Mouse (Mus musculus) forebrain, postnatal 0 days (tissue): ENCODE measurements around the gene Dab2ip. TPM values are rescaled to one million over a fixed set of nuclear protein-coding genes. Genes with fewer than 3 reads are reported as not detected.

Experiments used
- ATAC-seq: fragments of 200-750 bp; cut with Nextera tagmentation; 2 replicates; pipeline ENCODE4 v1.8.0; 2017; ENCODE audit warnings: mild to moderate bottlenecking, moderate library complexity
- DNase-seq: peaks from one replicate; pipeline ENCODE4 v3.0.0-alpha.2; 2015
- H3K27ac ChIP-seq: fragments of 300-500 bp; sonication (generic); 2 replicates; pipeline ENCODE4 v1.5.1; 2014; ENCODE audit warnings: low read depth, mild to moderate bottlenecking, antibody characterized with exemption, low read length, moderate library complexity, mixed read lengths
- H3K27me3 ChIP-seq: fragments of 300-500 bp; sonication (generic); 2 replicates; pipeline ENCODE4 v1.6.1; 2014; ENCODE audit warnings: mild to moderate bottlenecking, low read length, mixed read lengths; ENCODE audit not compliant: insufficient read depth
- H3K36me3 ChIP-seq: fragments of 300-500 bp; sonication (generic); 2 replicates; pipeline ENCODE4 v1.6.1; 2014; ENCODE audit warnings: mild to moderate bottlenecking, moderate library complexity; ENCODE audit not compliant: insufficient read depth
- H3K4me1 ChIP-seq: fragments of 300-500 bp; sonication (generic); 2 replicates; pipeline ENCODE4 v1.6.1; 2014; ENCODE audit warnings: antibody characterized with exemption; ENCODE audit not compliant: insufficient read depth
- H3K4me2 ChIP-seq: fragments of 300-500 bp; sonication (generic); 2 replicates; pipeline ENCODE4 v1.6.1; 2014; ENCODE audit warnings: low read depth, mild to moderate bottlenecking, moderate library complexity
- H3K4me3 ChIP-seq: fragments of 300-500 bp; sonication (generic); 2 replicates; pipeline ENCODE4 v1.5.1; 2014; ENCODE audit warnings: low read depth, low read length, mixed read lengths
- H3K9ac ChIP-seq: fragments of 300-500 bp; sonication (generic); 2 replicates; pipeline ENCODE4 v1.6.1; 2014; ENCODE audit warnings: mild to moderate bottlenecking
- H3K9me3 ChIP-seq: fragments of 300-500 bp; sonication (generic); 2 replicates; pipeline ENCODE4 v1.6.1; 2016; ENCODE audit warnings: low read length
- CTCF ChIP-seq: sonication (generic); IDR thresholded peaks from 2 replicates; pipeline ENCODE4 v1.5.1; 2016; ENCODE audit warnings: antibody characterized with exemption, control low read depth, low read depth
- WGBS: fragments of 180-500 bp; shearing (Covaris S2); extraction: QIAGEN DNeasy Blood & Tissue Kit; methylation state at CpG from one replicate; pipeline ENCODE4 v1.1.7; 2014; 5-methylcytosine and 5-hydroxymethylcytosine counted together
- polyA plus RNA-seq: library from polyadenylated mRNA; unstranded; fragments of >200 nt; fragmentation: Nextera tagmentation; extraction: Ambion mirVana; gene quantifications from 2 replicates; pipeline ENCODE4 v1.2.1, GENCODE M21; 2015
- total RNA-seq: library from RNA; depleted of rRNA; stranded (reverse); fragments of >200 nt; gene quantifications from 2 replicates; pipeline ENCODE4 v1.2.3, GENCODE M21; 2014

Gene Dab2ip
- total and polyA plus RNA-seq, 2 experiments from 2014 or later, result 65.4 to 119 TPM

DNA sequence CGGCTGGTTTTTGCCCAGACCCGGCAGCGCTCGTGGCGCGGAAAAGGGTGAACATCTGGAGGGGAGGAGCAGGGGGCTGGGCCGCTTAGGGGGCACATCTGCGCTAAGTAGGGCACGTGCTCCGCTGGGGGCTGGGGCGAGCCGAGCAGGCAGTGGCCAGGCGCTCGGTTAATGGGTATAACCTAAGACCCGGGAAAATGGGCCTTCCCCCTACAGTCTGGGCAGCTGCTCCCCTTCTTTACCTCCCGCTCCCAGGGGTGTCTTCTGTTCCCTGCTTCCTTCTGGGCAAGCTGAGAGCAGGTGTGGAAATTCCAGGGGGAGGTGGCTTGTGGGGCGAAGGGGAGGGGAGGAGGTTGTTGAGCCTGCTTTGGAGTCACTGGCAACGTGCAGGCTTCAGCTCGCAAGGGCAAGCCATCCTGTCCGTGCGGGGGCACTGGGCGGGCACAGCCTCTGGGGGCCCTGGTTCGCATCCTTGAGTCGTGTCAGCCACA lies 104.0 kb downstream of the Dab2ip start:
- TF ChIP-seq CTCF, result no peak
- H3K4me2 ChIP-seq, result peak overlapping the region; percentile 87
- peak overlapping the region; percentile 88 for H3K4me3 ChIP-seq
- WGBS, result 2% methylated on average over 24 of the region's 24 CpGs
- peaks cover 13% of the 10 kb centered on the region for H3K4me1 ChIP-seq
- H3K9ac ChIP-seq, result peak overlapping the region; percentile 96
- no peaks in the 10 kb centered on the region for H3K27me3 ChIP-seq
- peak; percentile 67 for ATAC-seq
- DNase-seq, result peak; percentile 63
- peak overlapping the region; percentile 87 for H3K27ac ChIP-seq
- H3K36me3 ChIP-seq, result no peaks in the 10 kb centered on the region
- no peaks in the 10 kb centered on the region for H3K9me3 ChIP-seq

DNA sequence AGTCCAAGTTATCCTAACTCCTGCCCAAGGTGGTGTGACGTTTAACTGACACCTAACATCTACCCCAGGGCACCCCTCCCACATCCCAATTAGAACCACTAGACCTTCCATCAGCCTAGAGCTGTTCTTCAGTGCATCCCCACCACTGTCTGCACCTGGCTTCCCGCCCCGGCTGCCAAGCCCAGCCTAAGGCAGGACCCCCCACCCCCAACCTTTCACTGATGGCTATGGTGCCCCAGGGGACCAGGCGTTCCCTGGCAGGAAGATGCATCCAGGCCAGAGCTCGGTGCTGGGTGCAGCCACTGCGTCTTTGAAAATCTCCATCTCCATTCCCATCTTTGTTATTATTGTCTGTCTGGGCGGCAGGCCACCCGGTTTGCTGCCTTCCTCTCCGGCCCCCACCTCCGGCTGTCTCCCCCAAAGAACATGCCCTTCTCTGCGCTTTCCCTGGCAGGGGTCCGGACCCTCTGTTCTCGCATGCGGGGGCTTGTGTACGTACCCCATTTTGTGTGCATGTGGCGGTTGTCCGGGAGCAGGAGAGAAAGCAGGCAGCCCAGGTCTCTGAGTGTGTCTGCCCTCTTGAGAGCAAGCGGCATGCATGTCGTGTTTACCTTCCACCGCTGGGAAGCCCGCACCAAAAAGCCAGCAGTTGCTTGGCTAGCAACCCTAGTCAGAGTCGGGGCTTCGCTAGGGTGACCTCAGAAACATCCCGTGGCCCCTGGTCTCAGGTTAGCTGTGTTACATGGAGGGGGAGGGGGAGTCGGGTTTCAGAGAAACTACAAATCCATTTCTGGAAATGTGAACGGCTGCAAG lies 104.9 kb downstream of the Dab2ip start:
- WGBS, result 6% methylated on average over 26 of the region's 26 CpGs
- H3K4me3 ChIP-seq, result peak overlapping the region; percentile 88
- ATAC-seq (peak; percentile 3; the same call in 1 of the 2 replicates), DNase-seq (no peak)
- no peaks in the 10 kb centered on the region for H3K27me3 ChIP-seq
- H3K36me3 ChIP-seq, result no peaks in the 10 kb centered on the region
- peaks cover 16% of the 10 kb centered on the region for H3K4me1 ChIP-seq
- peak overlapping the region; percentile 96 for H3K9ac ChIP-seq
- peak overlapping the region; percentile 87 for H3K4me2 ChIP-seq
- TF ChIP-seq CTCF, result no peak; the same call in none of the 2 replicates
- peak overlapping the region; percentile 62 for H3K27ac ChIP-seq
- H3K9me3 ChIP-seq, result no peaks in the 10 kb centered on the region

GRCm38 (mm10) chr2:35667746-35668145 lies 109.7 kb downstream of the Dab2ip start:
- Histone ChIP-seq H3K27me3 (no peaks in the 10 kb centered on the region), H3K4me1 (peaks cover 17% of the 10 kb centered on the region), H3K9me3 (no peaks in the 10 kb centered on the region), H3K4me3 (no peak overlapping the region), H3K9ac (no peak overlapping the region), H3K4me2 (no peak overlapping the region), H3K36me3 (no peaks in the 10 kb centered on the region), H3K27ac (no peak overlapping the region)
- TF ChIP-seq CTCF, result no peak
- ATAC-seq (no peak), DNase-seq (no peak)
- WGBS, result 32% methylated on average over 8 of the region's 8 CpGs

GRCm38 (mm10) chr2:35669217-35669616 lies 111.2 kb downstream of the Dab2ip start:
- H3K4me1 ChIP-seq, result peaks cover 7% of the 10 kb centered on the region; the same call in 1 of the 2 replicates

DNA sequence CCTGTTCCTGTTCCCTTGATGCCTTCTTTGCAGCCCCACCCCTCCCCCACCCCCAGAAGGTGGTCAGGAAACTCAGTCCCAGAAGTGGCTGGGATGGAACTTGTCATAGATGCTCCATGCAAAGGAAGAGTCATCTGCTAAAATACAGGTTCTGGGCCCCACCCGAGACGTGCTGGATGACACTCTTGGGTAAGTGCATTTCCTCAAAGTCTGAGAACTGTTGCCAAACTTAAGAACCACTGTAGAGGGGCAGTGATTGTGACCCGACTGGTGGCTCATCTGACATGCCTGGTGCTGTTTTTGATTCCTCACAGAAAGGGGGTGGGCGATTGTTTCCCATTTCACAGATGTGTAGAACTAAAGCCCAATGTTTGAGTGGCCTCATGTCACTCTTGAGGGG lies 111.7 kb downstream of the Dab2ip start:
- Histone ChIP-seq H3K9ac (no peak overlapping the region), H3K36me3 (no peaks in the 10 kb centered on the region), H3K4me3 (no peak overlapping the region), H3K27me3 (no peaks in the 10 kb centered on the region), H3K4me2 (no peak overlapping the region), H3K27ac (no peak overlapping the region), H3K9me3 (no peaks in the 10 kb centered on the region), H3K4me1 (peaks cover 7% of the 10 kb centered on the region; the same call in 1 of the 2 replicates)
- ATAC-seq (no peak), DNase-seq (no peak)
- WGBS, result 85% methylated on average over 4 of the region's 4 CpGs
- no peak for TF ChIP-seq CTCF

More at GRCm38 (mm10) chr2:35669217-35669616, 111.2 kb downstream of the Dab2ip start:
- no peaks in the 10 kb centered on the region for H3K27me3 ChIP-seq
- no peaks in the 10 kb centered on the region for H3K36me3 ChIP-seq
- ATAC-seq (no peak; the same call in 1 of the 2 replicates), DNase-seq (no peak)
- no peak overlapping the region for H3K9ac ChIP-seq
- H3K4me3 ChIP-seq, result no peak overlapping the region
- TF ChIP-seq CTCF, result no peak
- 54% methylated on average over 4 of the region's 4 CpGs for WGBS
- no peak overlapping the region for H3K4me2 ChIP-seq
- no peaks in the 10 kb centered on the region for H3K9me3 ChIP-seq
- no peak overlapping the region for H3K27ac ChIP-seq

- H3K27me3 ChIP-seq, result no peaks in the 10 kb centered on the region
- H3K9ac ChIP-seq, result no peak overlapping the region
- ATAC-seq, result no peak
- H3K4me3 ChIP-seq, result no peak overlapping the region
- no peaks in the 10 kb centered on the region for H3K36me3 ChIP-seq
- WGBS, result 75% methylated on average over 9 of the region's 9 CpGs
- H3K4me1 ChIP-seq, result peaks cover 7% of the 10 kb centered on the region; the same call in 1 of the 2 replicates
- no peak for TF ChIP-seq CTCF
- no peak overlapping the region for H3K4me2 ChIP-seq
- H3K9me3 ChIP-seq, result no peaks in the 10 kb centered on the region
- DNase-seq, result no peak
- no peak overlapping the region for H3K27ac ChIP-seq
Observed at GRCm38 (mm10) chr2:35670300-35670699, 112.2 kb downstream of the Dab2ip start.
